Mouse (Mus musculus) spleen, postnatal 0 days (tissue): ENCODE data around the gene Cldn20. TPM values are rescaled to one million over a fixed set of nuclear protein-coding genes. Genes with fewer than 3 reads are reported as not detected.

Experiments
- polyA plus RNA-seq: library from polyadenylated mRNA; unstranded; fragments of >200 nt; fragmentation: Nextera tagmentation; extraction: Ambion mirVana; gene quantifications from 2 replicates; pipeline ENCODE4 v1.2.1, GENCODE M21; 2015

The Cldn20 gene
- polyA plus RNA-seq = not detected in 2 replicates

DNA sequence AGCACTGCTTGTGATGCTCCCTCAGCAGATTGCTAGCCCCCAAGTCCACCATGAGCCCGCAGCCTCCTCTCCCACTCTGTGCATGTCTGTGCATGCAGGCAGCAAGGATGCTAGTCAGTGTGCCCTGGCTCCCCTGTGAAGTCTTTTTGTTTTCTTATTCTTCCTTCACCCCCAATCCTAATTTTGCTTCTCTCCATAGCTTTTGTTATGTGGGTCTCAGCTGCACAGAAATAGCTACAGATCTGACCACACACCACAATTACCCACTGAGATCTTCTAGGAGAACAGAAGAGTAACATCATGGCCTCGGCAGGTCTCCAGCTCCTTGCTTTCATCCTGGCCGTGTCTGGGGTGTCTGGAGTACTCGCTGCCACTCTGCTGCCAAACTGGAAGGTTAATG, at the start of gene Cldn20:
TSS of gene Cldn20 (plus strand) at position 301 of the 400 bp plus-strand sequence.

DNA sequence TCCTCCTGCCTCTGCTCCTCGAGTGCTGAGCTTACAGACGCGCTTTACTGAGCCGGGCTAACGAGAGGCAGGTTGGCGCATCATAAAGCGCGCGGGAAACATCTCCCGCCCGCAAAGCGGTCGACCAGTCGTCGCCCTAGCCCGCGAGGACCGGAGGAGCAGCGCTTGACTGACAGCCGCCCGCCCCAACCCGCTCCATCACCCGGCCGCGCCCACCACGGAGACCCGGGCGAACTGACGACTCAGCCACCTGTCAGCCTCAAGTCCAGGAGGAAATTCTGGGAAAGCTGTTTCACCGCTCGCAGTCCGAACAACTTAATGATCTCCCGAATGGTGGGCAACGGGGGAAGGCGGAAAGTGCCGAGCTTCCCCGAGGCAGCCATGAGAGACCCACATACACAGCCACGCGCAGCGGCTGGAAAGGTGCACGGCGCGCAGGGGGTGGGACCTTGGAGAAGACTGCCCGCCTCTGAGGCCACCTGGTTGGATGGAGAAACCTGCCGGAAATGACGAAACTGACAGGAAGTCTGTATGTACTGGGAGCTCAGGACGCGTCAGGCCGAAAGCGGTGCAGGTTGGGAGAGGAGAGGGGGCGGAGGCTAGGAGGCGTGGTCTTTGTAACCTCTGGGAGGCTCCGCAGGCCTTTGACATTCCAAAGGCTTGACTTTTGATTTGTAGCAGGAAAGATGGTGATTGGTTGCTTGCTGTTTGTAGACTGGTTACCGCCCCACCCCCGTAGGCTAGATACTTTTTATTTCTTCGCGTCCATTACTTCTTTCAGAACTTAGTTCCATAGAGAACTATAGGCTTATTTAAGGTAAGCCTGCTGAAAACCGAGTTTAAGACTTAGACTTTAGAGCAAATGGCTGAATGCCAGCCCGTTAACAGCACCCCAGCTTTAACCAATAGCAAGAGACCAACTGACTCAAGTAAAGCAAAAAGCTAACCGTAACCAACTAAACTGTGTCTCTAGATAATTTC, 25.3 kb downstream of the Cldn20 start, which contains the start of gene Tfb1m:
TSS of gene Tfb1m (minus strand) at position 451 of the 981 bp plus-strand sequence.

Other genes with a start within 250 kb of the Cldn20 start
- 2.1 and 3.9 TPM in 2 replicates for gene Tiam2, start 206.0 kb upstream of the Cldn20 start, polyA plus RNA-seq
- 11.1 and 13.3 TPM in 2 replicates for gene Tfb1m, start 25.2 kb downstream of the Cldn20 start, polyA plus RNA-seq
- not detected in 2 replicates for gene Nox3, start 163.7 kb downstream of the Cldn20 start, polyA plus RNA-seq